Mouse (Mus musculus) CD4-positive helper T cell, adult 2 months (primary cell): ENCODE data around the gene Kif22.
A peak's percentile ranks its signal among the peaks of the same experiment; 100 is the strongest.

ENCODE experiments used
- DNase-seq: peaks from one replicate; pipeline ENCODE4 v3.0.0-alpha.2; 2012; ENCODE audit warnings: low read depth, missing footprints, low spot score

Gene Kif22

GRCm38 (mm10) chr7:126984667-126985444 is 57.4 kb downstream of the Kif22 start:
- DNase-seq, result no peak

DNA sequence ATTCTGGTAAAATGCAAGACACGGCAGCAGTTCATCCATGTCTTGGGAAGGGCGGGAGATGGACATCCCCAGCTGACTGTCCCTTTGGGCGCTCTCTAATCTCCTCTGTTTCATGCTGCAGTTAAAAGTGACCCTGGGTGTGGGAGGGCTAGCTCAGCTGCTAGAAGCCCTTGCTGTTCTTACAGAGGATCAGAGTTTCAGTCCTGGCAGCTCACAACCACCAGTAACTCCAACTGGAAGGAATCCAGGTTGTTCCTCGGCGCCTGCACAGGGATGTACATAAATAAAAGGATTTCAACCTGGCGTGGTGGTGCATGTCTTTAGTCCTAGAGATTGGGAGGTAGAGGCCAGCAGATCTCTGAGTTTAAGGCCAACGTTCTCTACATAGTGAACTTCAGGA is 59.2 kb downstream of the Kif22 start:
- DNase-seq, result no peak

GRCm38 (mm10) chr7:126982054-126982453 is 60.2 kb downstream of the Kif22 start:
- DNase-seq, result no peak

DNA sequence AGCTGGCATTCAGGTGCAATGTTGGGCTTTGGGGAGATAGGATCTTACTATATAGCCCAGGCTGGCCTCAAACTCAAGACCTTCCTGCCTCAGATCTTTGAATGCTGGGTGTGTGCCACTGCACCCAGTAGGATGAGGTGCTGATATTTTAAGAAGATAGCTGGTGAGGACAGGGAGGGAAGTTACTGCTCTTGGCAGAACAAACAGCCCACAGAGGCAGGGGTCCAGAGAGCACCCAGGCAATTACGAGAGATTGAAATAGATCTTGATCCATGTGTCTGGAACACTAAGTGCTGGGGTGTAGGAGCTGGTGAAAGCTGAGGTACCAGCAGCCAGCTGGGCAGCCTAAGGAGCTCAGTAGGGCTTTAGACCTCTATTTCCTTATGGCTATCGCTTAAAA is 60.7 kb downstream of the Kif22 start:
- DNase-seq, result no peak

GRCm38 (mm10) chr7:126978841-126979240 is 63.4 kb downstream of the Kif22 start:
- peak; percentile 41 for DNase-seq
